Mouse (Mus musculus) CH12.LX (cell line): ENCODE data around the gene C1ra.
"Not testable (repeated sequence)": the region's sequence is repeated elsewhere in the genome, so short reads cannot be mapped to it uniquely, and the experiment has no call there.

Experiments
- CTCF ChIP-seq, 2 experiments: IDR thresholded peaks in 1 of 2; conservative IDR thresholded peaks in 1 of 2; 2 replicates each; pipeline ENCODE4 v1.5.1; 2011 to 2012; ENCODE audit warnings: low read depth in 2 of 2, low read length in 2 of 2, improper control_type of control experiment in 1 of 2, inconsistent platforms in 1 of 2, mild to moderate bottlenecking in 1 of 2, moderate library complexity in 1 of 2
- EP300 ChIP-seq: IDR thresholded peaks from 2 replicates; pipeline ENCODE4 v1.6.1; 2011; ENCODE audit warnings: low read length, improper control_type of control experiment
- KAT2A ChIP-seq: IDR thresholded peaks from 2 replicates; pipeline ENCODE4 v1.6.1; 2012; ENCODE audit warnings: low read length, improper control_type of control experiment, inconsistent platforms; ENCODE audit not compliant: insufficient replicate concordance
- MAX ChIP-seq: IDR thresholded peaks from 2 replicates; pipeline ENCODE4 v1.6.1; 2011; ENCODE audit warnings: low read length, improper control_type of control experiment
- MYC ChIP-seq: IDR thresholded peaks from 2 replicates; pipeline ENCODE4 v1.6.1; 2011; ENCODE audit warnings: low read depth, mild to moderate bottlenecking, improper control_type of control experiment, low read length
- PAX5 ChIP-seq: IDR thresholded peaks from 2 replicates; pipeline ENCODE4 v1.6.1; 2012; ENCODE audit warnings: low read length, inconsistent platforms, mixed read lengths
- POLR2A ChIP-seq: IDR thresholded peaks from 2 replicates; pipeline ENCODE4 v1.6.1; 2011; ENCODE audit warnings: low read depth, mild to moderate bottlenecking, improper control_type of control experiment, low read length
- POLR2AphosphoS2 ChIP-seq: IDR thresholded peaks from 2 replicates; pipeline ENCODE4 v1.6.1; 2011; ENCODE audit warnings: low read depth, low read length, improper control_type of control experiment
- SIN3A ChIP-seq: IDR thresholded peaks from 2 replicates; pipeline ENCODE4 v1.6.1; 2012; ENCODE audit warnings: low read length, improper control_type of control experiment, inconsistent platforms
- TBP ChIP-seq: conservative IDR thresholded peaks from 2 replicates; pipeline ENCODE4 v1.6.1; 2011; ENCODE audit warnings: low read depth, low read length, improper control_type of control experiment
- UBTF ChIP-seq: IDR thresholded peaks from 2 replicates; pipeline ENCODE4 v1.6.1; 2012; ENCODE audit warnings: low read depth, mild to moderate bottlenecking, inconsistent platforms, low read length, improper control_type of control experiment, moderate library complexity
- USF1 ChIP-seq: IDR thresholded peaks from 2 replicates; pipeline ENCODE4 v1.6.1; 2014; ENCODE audit warnings: low read depth, mild to moderate bottlenecking, inconsistent platforms, low read length, improper control_type of control experiment
- ZC3H11A ChIP-seq: IDR thresholded peaks from 2 replicates; pipeline ENCODE4 v1.6.1; 2012; ENCODE audit warnings: low read depth, mild to moderate bottlenecking, inconsistent platforms, low read length, improper control_type of control experiment
- ZKSCAN1 ChIP-seq: IDR thresholded peaks from 2 replicates; pipeline ENCODE4 v1.6.1; 2012; ENCODE audit warnings: low read depth, inconsistent platforms, low read length, improper control_type of control experiment, borderline replicate concordance

DNA sequence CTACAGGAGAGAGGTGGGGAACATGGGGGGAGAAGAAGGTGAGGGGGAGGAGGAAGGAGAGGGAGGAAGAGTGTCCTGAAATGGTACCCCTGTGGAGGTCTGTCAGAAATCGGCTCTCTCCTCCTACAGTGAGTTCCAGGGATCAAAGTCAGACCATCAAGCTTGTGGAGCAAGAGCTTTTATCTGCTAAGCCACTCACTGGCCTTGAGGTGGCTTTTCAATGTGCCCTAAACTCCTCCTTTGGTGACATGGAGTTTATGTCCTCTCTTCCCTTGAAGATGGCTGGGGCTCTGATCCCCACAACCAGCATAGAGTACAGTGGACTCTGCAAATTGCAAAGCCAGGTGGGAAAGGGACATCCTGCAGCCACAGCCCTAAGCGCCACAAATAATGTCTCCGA, 35.8 kb downstream of the C1ra start:
- TF ChIP-seq CTCF (conservative IDR thresholded peaks at IDR 0.05 in 1 of 2, IDR thresholded peaks at IDR 0.05 in 1 of 2; ENCODE audit: low read depth in 2 of 2, low read length in 2 of 2); POLR2AphosphoS2; USF1; EP300; PAX5; SIN3A; POLR2A; ZC3H11A; UBTF; KAT2A; TBP; MAX; ZKSCAN1; MYC: not testable (repeated sequence)
